Mouse (Mus musculus): ENCODE results near the gene Ctdnep1. TPM values are rescaled to one million over a fixed set of nuclear protein-coding genes. Genes with fewer than 3 reads are reported as not detected.

The Ctdnep1 gene
- polyA plus RNA-seq, 1 experiment, result 110 TPM

DNA sequence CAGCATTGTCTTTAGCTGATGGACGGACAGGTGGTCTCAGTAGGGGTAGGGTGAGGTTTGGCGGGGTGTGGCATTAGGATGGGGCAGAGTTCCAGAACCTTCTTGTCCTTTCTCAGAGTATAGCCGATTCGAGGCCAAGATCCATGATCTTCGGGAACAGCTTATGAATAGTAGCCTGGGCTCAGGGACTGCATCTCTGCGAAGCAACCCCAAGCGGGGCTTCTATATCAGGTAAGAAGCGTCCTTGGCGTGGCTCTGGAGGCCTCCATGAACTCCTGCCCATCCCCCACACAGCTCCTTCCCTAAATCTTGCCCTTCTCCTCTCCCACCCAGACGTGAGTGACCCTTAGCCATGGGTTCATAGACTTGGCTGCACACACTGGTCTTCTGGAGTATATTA lies 58.7 kb downstream of the Ctdnep1 start:
- no peak for TF ChIP-seq POLR2A (IDR thresholded peaks at IDR 0.05; ENCODE audit: borderline replicate concordance, extremely low read depth, insufficient read depth, insufficient read length, poor library complexity, severe bottlenecking)
- TF ChIP-seq CTCF (IDR thresholded peaks at IDR 0.05; ENCODE audit: borderline replicate concordance, extremely low read depth, insufficient read depth, insufficient read length), result no peak
- no peak for DNase-seq (ENCODE audit: low read depth)

DNA sequence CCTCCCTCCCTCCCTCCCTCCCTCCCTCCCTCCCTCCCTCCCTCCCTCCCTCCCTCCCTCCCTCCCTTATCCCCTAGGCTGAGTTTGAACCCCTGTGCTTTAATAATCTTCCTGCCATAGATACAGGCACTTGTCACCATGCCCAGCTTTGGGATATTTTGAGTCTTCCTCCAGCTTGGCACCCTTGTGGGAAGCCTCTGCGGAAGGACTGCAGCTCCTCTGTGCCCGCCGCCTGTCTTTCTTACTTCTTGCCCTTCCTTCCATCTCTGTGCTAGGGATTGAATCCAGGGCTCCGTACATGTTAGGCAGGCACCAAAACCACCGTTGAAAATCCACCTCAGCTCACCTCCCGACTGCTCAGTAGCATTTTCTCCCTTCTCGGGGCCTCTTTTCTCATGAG lies 59.2 kb downstream of the Ctdnep1 start:
- TF ChIP-seq CTCF (IDR thresholded peaks at IDR 0.05; ENCODE audit: borderline replicate concordance, extremely low read depth, insufficient read depth, insufficient read length) (no peak), POLR2A (IDR thresholded peaks at IDR 0.05; ENCODE audit: borderline replicate concordance, extremely low read depth, insufficient read depth, insufficient read length, poor library complexity, severe bottlenecking) (no peak)
- DNase-seq (ENCODE audit: low read depth), result no peak

Other genes starting within 250 kb of the Ctdnep1 start
- gene Polr2a, start 222.5 kb upstream of the Ctdnep1 start, polyA plus RNA-seq (2012; rRNA removed), result 35.8 and 71.0 TPM in 2 replicates
- gene Slc35g3, start 219.2 kb upstream of the Ctdnep1 start, polyA plus RNA-seq (2012; rRNA removed), result 0.68 and 1.1 TPM in 2 replicates
- 10.0 and 12.1 TPM in 2 replicates for gene Zbtb4, start 215.2 kb upstream of the Ctdnep1 start, polyA plus RNA-seq (2012; rRNA removed)
- gene Chrnb1, start 185.2 kb upstream of the Ctdnep1 start, polyA plus RNA-seq (2012; rRNA removed), result 3.0 and 4.2 TPM in 2 replicates
- 20.4 and 20.9 TPM in 2 replicates for gene Fgf11, start 179.3 kb upstream of the Ctdnep1 start, polyA plus RNA-seq (2012; rRNA removed)
- 0.30 and 0.36 TPM in 2 replicates for gene Tmem102, start 175.5 kb upstream of the Ctdnep1 start, polyA plus RNA-seq (2012; rRNA removed)
- not detected in 2 replicates for gene Gm39566, start 165.9 kb upstream of the Ctdnep1 start, polyA plus RNA-seq (2012; rRNA removed)
- gene Spem2, start 162.7 kb upstream of the Ctdnep1 start, polyA plus RNA-seq (2012; rRNA removed), result not detected in 2 replicates
- gene Spem1, start 159.0 kb upstream of the Ctdnep1 start, polyA plus RNA-seq (2012; rRNA removed), result 1.3 and 1.4 TPM in 2 replicates
- gene Nlgn2, start 143.4 kb upstream of the Ctdnep1 start, polyA plus RNA-seq (2012; rRNA removed), result 123 and 183 TPM in 2 replicates
- 167 and 271 TPM in 2 replicates for gene Tmem256, start 142.6 kb upstream of the Ctdnep1 start, polyA plus RNA-seq (2012; rRNA removed)
- 86.3 and 105 TPM in 2 replicates for gene Plscr3, start 134.8 kb upstream of the Ctdnep1 start, polyA plus RNA-seq (2012; rRNA removed)
- 0.18 and 0.29 TPM in 2 replicates for gene Tnk1, start 122.4 kb upstream of the Ctdnep1 start, polyA plus RNA-seq (2012; rRNA removed)
- gene Tmem95, start 103.1 kb upstream of the Ctdnep1 start, polyA plus RNA-seq (2012; rRNA removed), result not detected in 2 replicates
- 1.6 and 1.9 TPM in 2 replicates for gene Kctd11, start 99.8 kb upstream of the Ctdnep1 start, polyA plus RNA-seq (2012; rRNA removed)
- gene Acap1, start 85.6 kb upstream of the Ctdnep1 start, polyA plus RNA-seq (2012; rRNA removed), result 0.59 and 0.82 TPM in 2 replicates
- 8.5 and 9.5 TPM in 2 replicates for gene 2810408A11Rik, start 80.2 kb upstream of the Ctdnep1 start, polyA plus RNA-seq (2012; rRNA removed)
- 118 and 129 TPM in 2 replicates for gene Neurl4, start 80.1 kb upstream of the Ctdnep1 start, polyA plus RNA-seq (2012; rRNA removed)
- gene Gps2, start 67.3 kb upstream of the Ctdnep1 start, polyA plus RNA-seq (2012; rRNA removed), result 80.8 and 109 TPM in 2 replicates
- gene Eif5a, start 59.2 kb upstream of the Ctdnep1 start, polyA plus RNA-seq (2012; rRNA removed), result 727 and 821 TPM in 2 replicates
- 45.0 and 67.9 TPM in 2 replicates for gene Ybx2, start 45.4 kb upstream of the Ctdnep1 start, polyA plus RNA-seq (2012; rRNA removed)
- 5.2 and 12.5 TPM in 2 replicates for gene Slc2a4, start 33.0 kb upstream of the Ctdnep1 start, polyA plus RNA-seq (2012; rRNA removed)
- gene Cldn7, start 16.4 kb upstream of the Ctdnep1 start, polyA plus RNA-seq (2012; rRNA removed), result 0.33 and 0.38 TPM in 2 replicates
- gene Elp5, start 1.4 kb downstream of the Ctdnep1 start, polyA plus RNA-seq (2012; rRNA removed), result 127 and 159 TPM in 2 replicates
- 457 and 501 TPM in 2 replicates for gene Gabarap, start 10.0 kb downstream of the Ctdnep1 start, polyA plus RNA-seq (2012; rRNA removed)
- gene Phf23, start 14.6 kb downstream of the Ctdnep1 start, polyA plus RNA-seq (2012; rRNA removed), result 49.2 and 54.9 TPM in 2 replicates
- 36.8 and 45.7 TPM in 2 replicates for gene Dvl2, start 19.4 kb downstream of the Ctdnep1 start, polyA plus RNA-seq (2012; rRNA removed)
- 36.0 and 43.9 TPM in 2 replicates for gene Acadvl, start 34.3 kb downstream of the Ctdnep1 start, polyA plus RNA-seq (2012; rRNA removed)
- gene Dlg4, start 35.8 kb downstream of the Ctdnep1 start, polyA plus RNA-seq (2012; rRNA removed), result 231 and 306 TPM in 2 replicates
- 1.2 and 1.8 TPM in 2 replicates for gene Asgr1, start 72.9 kb downstream of the Ctdnep1 start, polyA plus RNA-seq (2012; rRNA removed)
- gene Asgr2, start 111.5 kb downstream of the Ctdnep1 start, polyA plus RNA-seq (2012; rRNA removed), result 0.09 TPM in 1 of 2 replicates, not detected in the other
- 0.33 and 0.37 TPM in 2 replicates for gene Mgl2, start 149.2 kb downstream of the Ctdnep1 start, polyA plus RNA-seq (2012; rRNA removed)
- gene Clec10a, start 175.0 kb downstream of the Ctdnep1 start, polyA plus RNA-seq (2012; rRNA removed), result 0.60 and 0.86 TPM in 2 replicates
- 2.8 and 3.8 TPM in 2 replicates for gene Slc16a11, start 231.6 kb downstream of the Ctdnep1 start, polyA plus RNA-seq (2012; rRNA removed)
- 13.9 and 15.1 TPM in 2 replicates for gene Slc16a13, start 239.9 kb downstream of the Ctdnep1 start, polyA plus RNA-seq (2012; rRNA removed)
- gene Bcl6b, start 248.6 kb downstream of the Ctdnep1 start, polyA plus RNA-seq (2012; rRNA removed), result 4.5 and 5.9 TPM in 2 replicates